Mouse (Mus musculus): ENCODE measurements around the gene Cxcr5. TPM values are rescaled to one million over a fixed set of nuclear protein-coding genes. Genes with fewer than 3 reads are reported as not detected.
"Not testable (repeated sequence)": the region's sequence is repeated elsewhere in the genome, so short reads cannot be mapped to it uniquely, and the experiment has no call there.

The Cxcr5 gene
- polyA plus RNA-seq, 1 experiment = not detected

DNA sequence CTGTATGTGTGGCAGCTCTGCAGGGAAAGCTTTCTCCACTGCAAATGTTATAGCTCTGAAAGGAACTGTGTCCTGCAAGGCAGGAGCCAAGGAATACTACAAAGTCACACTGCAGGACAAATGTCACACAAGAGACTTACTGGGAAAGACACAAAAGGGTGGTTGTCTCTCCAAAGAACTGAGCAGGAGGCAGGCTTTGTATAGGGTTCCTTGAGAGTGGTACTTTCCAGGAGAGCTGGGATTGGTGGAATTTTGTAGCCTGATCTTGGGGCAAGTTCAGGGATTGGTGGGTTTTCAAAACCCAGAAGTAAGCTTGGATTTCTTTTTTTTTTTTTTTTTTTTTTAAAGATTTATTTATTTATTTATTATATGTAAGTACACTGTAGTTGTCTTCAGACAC is 27.4 kb upstream of the Cxcr5 start:
- H3K36me3 ChIP-seq (replicated peaks; ENCODE audit: low read length) = peaks cover 5% of the 10 kb centered on the region
- H3K4me1 ChIP-seq = peaks cover 36% of the 10 kb centered on the region
- peaks cover 11% of the 10 kb centered on the region for H3K9me3 ChIP-seq
- TF ChIP-seq GATA1 (IDR thresholded peaks at IDR 0.05; ENCODE audit: borderline replicate concordance, low read length) = no peak
- TF ChIP-seq FLI1 (IDR thresholded peaks at IDR 0.05; ENCODE audit: low read length) = no peak
- no peak overlapping the region for H3K4me3 ChIP-seq (replicated peaks)
- H3K27me3 ChIP-seq (replicated peaks) = peaks cover 3% of the 10 kb centered on the region

DNA sequence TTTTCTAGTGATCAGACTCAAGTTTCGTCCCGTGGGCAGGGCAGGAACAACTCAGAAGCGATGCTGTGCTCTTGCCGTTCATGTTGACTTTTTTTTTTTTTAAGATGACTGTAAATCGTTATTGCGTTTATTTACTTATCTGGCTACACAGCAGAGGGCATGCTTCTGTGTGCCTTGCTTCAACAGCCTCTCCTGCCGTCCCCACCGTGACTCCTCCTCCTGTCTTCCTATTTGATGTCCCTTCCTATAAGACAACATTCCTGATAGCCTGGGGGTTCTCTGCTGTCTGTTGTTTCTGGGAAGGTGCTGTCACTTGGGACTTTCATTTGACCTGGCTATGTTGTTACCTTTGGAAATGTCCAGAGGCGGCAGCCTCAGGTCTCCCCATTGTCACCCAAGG is 26.9 kb upstream of the Cxcr5 start:
- TF ChIP-seq GATA1 (IDR thresholded peaks at IDR 0.05; ENCODE audit: borderline replicate concordance, low read length) (no peak), FLI1 (IDR thresholded peaks at IDR 0.05; ENCODE audit: low read length) (no peak)
- Histone ChIP-seq H3K4me1 (peaks cover 31% of the 10 kb centered on the region), H3K36me3 (replicated peaks; ENCODE audit: low read length) (peaks cover 5% of the 10 kb centered on the region), H3K9me3 (peaks cover 15% of the 10 kb centered on the region), H3K4me3 (replicated peaks) (no peak overlapping the region), H3K27me3 (replicated peaks) (peaks cover 3% of the 10 kb centered on the region)

DNA sequence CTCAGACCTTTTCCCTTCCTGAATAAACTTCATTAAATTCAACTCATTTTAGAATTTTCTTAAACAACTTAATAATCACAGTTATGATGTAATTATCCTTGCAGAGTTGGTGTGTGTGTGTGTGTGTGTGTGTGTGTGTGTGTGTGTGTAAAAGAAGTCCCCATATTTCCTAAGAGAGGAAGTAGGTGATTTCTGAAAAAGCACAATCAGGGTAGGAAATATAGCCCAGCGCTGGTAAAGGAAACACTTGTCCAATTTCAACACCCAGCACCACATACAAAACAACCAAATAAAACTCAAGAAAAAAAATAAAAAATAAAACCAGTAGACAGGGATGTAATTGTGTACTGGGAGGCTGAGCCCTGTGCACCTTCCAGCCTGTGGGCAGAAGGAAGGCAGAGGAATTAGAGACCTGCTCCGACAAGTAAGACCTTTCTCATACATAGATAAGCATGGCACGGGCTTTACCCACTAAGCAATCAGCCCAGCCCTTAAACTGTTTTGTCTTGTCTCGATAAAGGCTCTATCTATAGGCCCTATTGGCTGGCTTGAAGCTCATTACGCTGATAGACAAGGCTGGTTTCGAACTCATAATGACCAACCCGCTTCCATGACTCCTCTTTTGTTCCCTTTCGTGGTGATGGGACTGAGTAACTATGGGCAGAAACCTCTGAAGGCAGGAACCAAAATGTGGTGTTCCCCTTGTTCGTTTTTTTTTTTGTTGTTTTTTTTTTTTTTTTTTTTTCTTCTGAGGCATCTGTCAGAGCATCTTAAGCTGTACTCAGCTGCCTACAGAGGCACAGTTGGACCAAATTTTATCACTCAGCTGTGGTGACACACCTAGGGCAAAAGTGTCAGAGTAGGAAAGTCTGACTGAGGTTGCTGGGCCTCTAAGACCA is 25.8 kb upstream of the Cxcr5 start:
- H3K4me3 ChIP-seq (replicated peaks) = no peak overlapping the region
- peaks cover 1% of the 10 kb centered on the region for H3K36me3 ChIP-seq (replicated peaks; ENCODE audit: low read length)
- peaks cover 13% of the 10 kb centered on the region for H3K9me3 ChIP-seq
- H3K27me3 ChIP-seq (replicated peaks) = peaks cover 3% of the 10 kb centered on the region
- no peak for TF ChIP-seq FLI1 (IDR thresholded peaks at IDR 0.05; ENCODE audit: low read length)
- no peak for TF ChIP-seq GATA1 (IDR thresholded peaks at IDR 0.05; ENCODE audit: borderline replicate concordance, low read length)
- H3K4me1 ChIP-seq = peaks cover 20% of the 10 kb centered on the region

DNA sequence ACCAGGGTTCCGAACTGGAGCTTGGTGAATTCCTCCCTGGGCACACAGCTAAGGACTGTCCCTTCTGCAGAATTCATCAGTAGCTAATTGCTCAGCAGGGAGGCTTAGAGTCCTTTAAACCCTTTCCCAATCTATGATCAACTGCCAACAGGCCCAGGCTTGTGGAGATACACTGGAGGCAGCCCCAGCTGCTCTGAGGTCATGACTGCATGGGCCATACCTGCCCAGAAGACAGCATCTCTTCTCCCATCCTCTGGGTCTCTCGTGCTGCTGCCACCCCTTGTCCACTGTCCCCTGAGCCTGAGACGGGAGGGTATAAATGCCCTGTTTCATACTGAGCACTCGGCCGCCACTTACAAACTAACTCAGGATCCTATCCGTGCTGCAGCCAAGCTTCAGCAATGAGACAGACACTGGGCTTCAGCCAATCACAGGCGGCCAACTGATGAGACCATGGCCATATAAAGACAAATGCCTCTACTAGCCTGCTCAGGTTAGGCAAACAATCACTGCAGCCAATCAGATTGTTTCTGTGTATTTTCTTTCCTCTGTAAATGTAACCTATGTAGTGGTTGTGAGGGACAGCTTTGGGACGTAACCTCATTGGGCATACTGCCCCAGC is 25.1 kb upstream of the Cxcr5 start:
- no peak overlapping the region for H3K4me3 ChIP-seq (replicated peaks)
- H3K9me3 ChIP-seq = peaks cover 11% of the 10 kb centered on the region; the same call in 1 of the 2 replicates
- no peaks in the 10 kb centered on the region for H3K36me3 ChIP-seq (replicated peaks; ENCODE audit: low read length)
- peaks cover 17% of the 10 kb centered on the region for H3K4me1 ChIP-seq
- no peak for TF ChIP-seq GATA1 (IDR thresholded peaks at IDR 0.05; ENCODE audit: borderline replicate concordance, low read length)
- H3K27me3 ChIP-seq (replicated peaks) = peaks cover 3% of the 10 kb centered on the region

DNA sequence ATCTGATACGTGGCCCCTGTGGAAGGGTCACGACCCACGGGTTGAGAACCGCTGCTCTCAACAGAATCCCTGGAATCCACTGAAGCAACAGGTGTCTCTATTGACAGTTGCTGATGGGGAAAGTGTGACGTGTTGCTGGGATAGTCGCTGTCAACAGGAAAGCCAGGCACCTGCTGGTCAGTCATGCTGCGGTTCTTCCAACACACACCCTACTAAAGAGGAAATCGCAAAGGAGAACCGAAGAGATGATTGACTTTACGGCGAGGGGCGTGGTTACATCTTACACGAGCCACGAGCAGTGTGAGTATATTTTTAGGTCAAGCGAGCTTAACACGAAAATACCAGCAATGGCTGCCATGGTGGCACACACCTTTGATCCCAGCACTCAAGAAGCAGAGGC is 20.7 kb upstream of the Cxcr5 start:
- Histone ChIP-seq H3K4me3 (replicated peaks) (no peak overlapping the region), H3K9me3 (peaks cover 11% of the 10 kb centered on the region; the same call in 1 of the 2 replicates), H3K27me3 (replicated peaks) (peaks cover 3% of the 10 kb centered on the region), H3K4me1 (peaks cover 30% of the 10 kb centered on the region), H3K36me3 (replicated peaks; ENCODE audit: low read length) (no peaks in the 10 kb centered on the region)
- TF ChIP-seq GATA1 (IDR thresholded peaks at IDR 0.05; ENCODE audit: borderline replicate concordance, low read length) (no peak), FLI1 (IDR thresholded peaks at IDR 0.05; ENCODE audit: low read length) (no peak)

DNA sequence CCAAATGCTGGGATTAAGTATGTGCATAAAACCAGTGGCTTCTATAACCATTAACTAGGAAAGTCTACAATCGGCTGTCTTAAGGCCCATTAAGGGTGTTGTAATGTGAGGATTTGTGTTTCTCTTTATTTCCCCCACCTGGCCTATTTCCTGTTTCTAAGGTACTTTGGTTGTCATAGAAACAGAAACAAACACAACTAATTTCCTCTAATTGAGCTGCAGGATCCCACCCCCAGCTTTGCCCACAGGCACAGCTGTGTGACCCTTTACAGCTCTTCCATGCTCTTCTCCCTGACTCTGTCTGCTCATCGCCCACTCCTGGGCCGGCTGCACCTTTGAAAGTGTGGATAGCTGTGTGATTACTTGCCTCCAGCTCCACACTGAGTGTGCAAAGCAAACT is 19.7 kb upstream of the Cxcr5 start:
- Histone ChIP-seq H3K9me3 (peaks cover 11% of the 10 kb centered on the region; the same call in 1 of the 2 replicates), H3K36me3 (replicated peaks; ENCODE audit: low read length) (no peaks in the 10 kb centered on the region), H3K4me1 (peaks cover 26% of the 10 kb centered on the region), H3K4me3 (replicated peaks) (no peak overlapping the region), H3K27me3 (replicated peaks) (no peaks in the 10 kb centered on the region)
- TF ChIP-seq FLI1 (IDR thresholded peaks at IDR 0.05; ENCODE audit: low read length) (no peak), GATA1 (IDR thresholded peaks at IDR 0.05; ENCODE audit: borderline replicate concordance, low read length) (no peak)

DNA sequence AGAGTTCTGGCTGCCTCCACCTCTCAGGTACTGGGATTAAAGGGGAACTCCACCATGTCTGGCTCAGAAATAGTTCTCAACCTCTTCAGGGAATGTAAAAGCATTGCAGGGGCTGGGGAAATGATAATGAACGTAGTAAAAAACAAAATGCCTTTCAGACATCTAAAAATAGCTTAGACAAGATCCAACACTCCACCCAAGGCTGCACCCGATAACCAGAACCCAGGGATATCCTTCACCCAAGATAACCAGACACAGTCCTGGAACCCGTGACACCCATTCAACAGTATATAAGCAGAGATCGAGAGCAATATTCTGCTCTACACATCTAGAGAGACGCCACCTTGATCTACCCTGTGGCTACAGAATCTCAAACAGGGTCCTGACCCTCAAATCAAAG is 18.4 kb upstream of the Cxcr5 start:
- Histone ChIP-seq H3K4me1 (peaks cover 26% of the 10 kb centered on the region), H3K4me3 (replicated peaks) (peak overlapping the region; percentile 82), H3K36me3 (replicated peaks; ENCODE audit: low read length) (no peaks in the 10 kb centered on the region), H3K9me3 (peaks cover 11% of the 10 kb centered on the region; the same call in 1 of the 2 replicates), H3K27me3 (replicated peaks) (no peaks in the 10 kb centered on the region)
- TF ChIP-seq GATA1 (IDR thresholded peaks at IDR 0.05; ENCODE audit: borderline replicate concordance, low read length) (no peak), FLI1 (IDR thresholded peaks at IDR 0.05; ENCODE audit: low read length) (no peak)

DNA sequence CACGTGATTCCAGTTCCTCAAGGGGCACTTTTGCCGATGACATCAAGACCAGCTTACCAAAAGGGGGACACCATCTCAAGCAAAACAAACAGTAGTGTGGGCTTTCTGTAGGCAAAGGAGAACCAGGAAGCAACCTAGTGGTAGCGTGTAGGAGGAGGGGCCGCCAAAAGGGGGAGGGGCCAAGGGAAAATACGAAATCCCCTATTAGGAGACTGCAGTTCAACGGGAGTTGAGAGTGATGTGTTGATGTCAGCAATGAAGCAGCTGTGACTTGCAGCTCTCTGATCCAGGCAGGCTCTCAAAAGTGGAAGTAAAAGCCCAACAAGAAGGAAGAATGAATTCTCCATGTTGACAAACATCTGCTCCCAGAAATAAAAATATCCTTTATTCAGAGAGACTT is 17.7 kb upstream of the Cxcr5 start:
- Histone ChIP-seq H3K9me3 (peaks cover 9% of the 10 kb centered on the region; the same call in 1 of the 2 replicates), H3K27me3 (replicated peaks) (no peaks in the 10 kb centered on the region), H3K4me3 (replicated peaks) (peak overlapping the region; percentile 84), H3K4me1 (peaks cover 26% of the 10 kb centered on the region), H3K36me3 (replicated peaks; ENCODE audit: low read length) (no peaks in the 10 kb centered on the region)
- TF ChIP-seq FLI1 (IDR thresholded peaks at IDR 0.05; ENCODE audit: low read length) = no peak
- TF ChIP-seq GATA1 (IDR thresholded peaks at IDR 0.05; ENCODE audit: borderline replicate concordance, low read length) = no peak

DNA sequence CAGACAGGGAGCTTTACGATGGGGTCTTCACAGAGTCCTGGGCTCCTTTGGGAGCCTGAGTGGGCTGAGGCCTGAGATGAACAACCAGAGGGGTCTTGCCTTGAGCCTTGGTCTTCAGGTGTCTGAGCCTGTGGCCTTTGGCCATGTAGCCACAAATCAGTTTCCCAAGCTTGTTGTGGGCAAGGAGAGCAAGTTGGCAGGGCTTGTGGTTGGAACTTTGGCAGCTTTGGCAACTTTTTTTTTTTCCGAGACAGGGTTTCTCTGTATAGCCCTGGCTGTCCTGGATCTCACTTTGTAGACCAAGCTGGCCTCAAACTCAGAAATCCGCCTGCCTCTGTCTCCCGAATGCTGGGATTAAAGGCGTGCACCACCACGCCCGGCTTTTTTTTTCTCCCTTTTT is 14.4 kb upstream of the Cxcr5 start:
- peaks cover 28% of the 10 kb centered on the region for H3K4me1 ChIP-seq
- not testable (repeated sequence) for H3K27me3 ChIP-seq (replicated peaks); H3K36me3 ChIP-seq (replicated peaks; ENCODE audit: low read length); H3K4me3 ChIP-seq (replicated peaks); H3K9me3 ChIP-seq

DNA sequence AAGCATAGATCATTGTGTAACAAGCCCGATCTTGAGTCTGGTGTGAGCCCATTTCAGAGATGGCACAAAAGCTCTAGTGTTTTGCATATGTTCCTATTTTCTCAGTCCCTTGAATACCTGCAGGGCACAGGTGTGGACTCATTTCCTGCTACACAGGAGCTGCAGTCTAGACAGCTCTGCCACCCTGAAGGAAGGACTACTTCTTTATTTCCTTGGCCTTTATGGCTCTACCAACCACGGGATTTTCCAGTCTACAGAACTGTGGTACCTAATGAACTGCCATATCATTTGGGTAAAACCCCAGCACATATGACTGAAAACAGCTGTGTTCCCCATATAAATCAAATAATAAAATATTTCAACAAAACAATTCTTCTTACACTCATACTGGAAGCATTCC is 13.4 kb upstream of the Cxcr5 start:
- peaks cover 30% of the 10 kb centered on the region for H3K4me1 ChIP-seq
- TF ChIP-seq FLI1 (IDR thresholded peaks at IDR 0.05; ENCODE audit: low read length) (no peak), GATA1 (IDR thresholded peaks at IDR 0.05; ENCODE audit: borderline replicate concordance, low read length) (no peak)
- no peaks in the 10 kb centered on the region for H3K9me3 ChIP-seq
- H3K36me3 ChIP-seq (replicated peaks; ENCODE audit: low read length) = no peaks in the 10 kb centered on the region
- no peaks in the 10 kb centered on the region for H3K27me3 ChIP-seq (replicated peaks)
- no peak overlapping the region for H3K4me3 ChIP-seq (replicated peaks)

Data from megakaryocyte, embryonic 14.5 days (primary cell).